Mouse (Mus musculus): ENCODE measurements around the gene Foxb2.

Foxb2 gene

DNA sequence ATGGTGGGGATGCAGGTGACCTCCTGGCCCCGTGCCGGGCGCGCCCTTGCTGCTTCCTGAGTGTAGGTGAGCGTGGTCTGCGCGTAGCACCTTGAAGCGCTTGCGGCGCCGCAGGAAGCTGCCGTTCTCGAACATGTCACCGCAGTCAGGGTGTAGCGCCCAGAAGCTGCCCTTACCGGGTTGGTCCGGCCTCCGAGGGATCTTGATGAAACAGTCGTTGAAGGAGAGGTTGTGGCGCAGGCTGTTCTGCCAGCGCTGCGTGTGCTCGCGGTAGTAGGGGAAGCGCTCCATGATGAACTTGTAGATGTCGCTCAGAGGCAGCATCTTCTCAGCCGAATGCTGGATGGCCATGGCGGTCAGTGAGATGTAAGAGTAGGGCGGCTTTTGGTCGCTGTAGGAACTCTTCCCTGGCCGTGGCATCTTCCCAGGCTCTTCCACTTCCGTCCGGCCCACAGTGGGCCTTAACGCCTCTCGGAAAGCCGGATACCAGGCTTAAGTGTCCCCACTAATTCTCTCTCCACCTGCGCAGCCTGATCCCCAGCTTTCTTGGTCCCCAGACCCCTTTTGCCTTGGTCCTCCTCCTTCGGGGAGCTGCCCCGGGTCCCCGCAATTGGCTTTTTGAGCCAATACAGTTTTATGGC, at the start of gene Foxb2:
TSS of gene Foxb2 (minus strand) at position 585 of the 641 bp plus-strand sequence.
- peak; percentile 45 for DNase-seq (ENCODE audit: low read depth, low spot score)

- DNase-seq (ENCODE audit: low read depth, low spot score): no peak
Measured at GRCm38 (mm10) chr19:16911507-16911906, 37.9 kb upstream of the Foxb2 start.

GRCm38 (mm10) chr19:16903106-16903505, 29.5 kb upstream of the Foxb2 start:
- DNase-seq (ENCODE audit: low read depth, low spot score): peak; percentile 50

DNA sequence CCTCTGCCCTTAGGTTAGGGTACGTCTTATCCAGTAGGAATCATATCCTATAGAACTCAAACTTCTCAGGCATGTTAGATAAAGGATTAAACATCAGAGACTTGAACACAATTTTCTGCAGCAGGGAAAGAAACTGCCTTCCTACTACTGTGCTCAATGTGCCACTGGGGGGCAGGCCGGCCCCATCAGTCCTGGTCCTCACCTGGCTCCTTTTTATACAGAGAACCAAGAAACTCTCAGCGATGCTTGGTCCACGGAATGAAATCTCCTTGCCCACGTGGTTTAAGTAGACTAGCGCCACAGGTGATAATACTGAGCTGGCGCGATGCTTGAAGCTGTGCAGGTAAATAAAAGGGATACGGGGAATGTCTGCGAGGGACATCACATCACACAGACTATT, 26.1 kb upstream of the Foxb2 start:
- peak; percentile 24 for DNase-seq (ENCODE audit: low read depth, low spot score)

DNA sequence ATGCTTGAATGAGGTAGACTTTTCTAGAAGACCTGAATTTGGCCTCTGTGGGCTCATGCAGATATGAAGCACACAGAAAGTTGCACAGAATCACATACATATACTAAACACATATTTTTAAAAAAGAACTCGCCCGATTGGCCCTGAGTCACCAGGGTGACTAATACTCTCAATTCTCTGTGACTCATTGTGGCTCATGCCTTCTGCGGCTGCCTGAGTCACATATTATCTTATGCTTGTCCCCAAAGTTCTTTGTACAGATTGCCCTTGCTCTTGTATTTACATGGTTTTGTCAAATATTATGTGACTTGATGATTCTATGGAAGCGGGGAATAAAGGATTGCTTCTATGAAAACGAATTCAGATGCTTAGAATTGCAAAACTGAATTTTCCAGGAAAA, 25.0 kb upstream of the Foxb2 start:
- no peak for DNase-seq (ENCODE audit: low read depth, low spot score)

DNA sequence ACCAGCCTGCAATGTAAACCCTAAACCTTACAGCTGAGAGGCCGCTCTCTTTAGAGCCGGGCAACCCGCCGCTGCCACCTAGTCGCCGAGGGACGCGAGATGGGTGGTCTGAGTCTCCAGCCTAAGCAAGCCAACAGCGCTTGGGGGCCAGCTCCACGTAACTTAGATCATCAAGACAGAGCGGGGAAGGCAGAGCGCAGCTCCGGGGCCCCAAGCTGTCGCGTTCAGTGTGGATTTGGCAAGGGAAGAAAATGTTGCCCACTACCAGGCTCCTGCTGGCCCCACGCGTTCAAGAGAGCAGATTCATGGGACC, 2.8 kb upstream of the Foxb2 start:
- no peak for DNase-seq (ENCODE audit: low read depth, low spot score)

DNA sequence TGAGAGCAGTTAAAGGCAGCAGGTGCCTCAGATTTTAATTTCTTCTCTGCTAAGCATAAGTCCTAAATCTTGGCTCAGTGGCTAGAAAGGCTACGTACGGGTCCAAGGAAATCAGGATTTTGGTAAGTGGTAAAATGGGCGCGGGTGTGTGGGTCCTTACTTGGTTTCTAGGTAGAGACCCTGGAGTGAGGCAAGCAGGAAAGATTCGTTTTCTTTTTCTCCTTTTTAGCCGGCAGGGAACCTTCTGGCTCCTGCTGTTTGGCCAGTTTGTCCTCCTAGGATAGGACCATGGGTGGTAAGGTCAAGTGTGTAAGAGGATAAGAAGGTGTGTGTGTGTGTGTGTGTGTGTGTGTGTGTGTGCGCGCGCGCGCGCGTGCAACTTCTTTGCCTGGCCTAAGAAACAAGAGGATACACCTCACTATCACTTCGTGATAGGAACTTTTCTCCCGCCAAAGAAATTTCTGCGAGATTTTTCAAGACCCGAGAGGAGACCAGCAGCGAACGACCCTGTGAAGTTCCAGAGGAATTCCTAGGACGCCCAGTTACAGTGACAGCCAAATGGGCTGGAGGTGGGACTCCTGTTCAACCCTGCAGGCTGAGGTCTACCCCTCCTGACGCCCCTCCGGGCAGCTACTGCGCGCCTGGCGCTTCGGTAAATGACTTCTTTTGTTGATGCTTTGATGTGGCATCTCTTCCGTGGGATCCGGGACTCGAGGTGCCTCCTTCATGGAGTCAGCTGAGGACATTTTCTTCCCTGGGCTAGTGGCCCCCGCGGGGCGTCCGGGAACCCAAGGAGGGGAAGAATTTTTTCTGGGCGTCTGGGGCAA, 2.2 kb upstream of the Foxb2 start:
- DNase-seq (ENCODE audit: low read depth, low spot score): peak; percentile 34

- peak; percentile 35 for DNase-seq (ENCODE audit: low read depth, low spot score)
Measured at GRCm38 (mm10) chr19:16874991-16875540, 1.5 kb upstream of the Foxb2 start.

DNA sequence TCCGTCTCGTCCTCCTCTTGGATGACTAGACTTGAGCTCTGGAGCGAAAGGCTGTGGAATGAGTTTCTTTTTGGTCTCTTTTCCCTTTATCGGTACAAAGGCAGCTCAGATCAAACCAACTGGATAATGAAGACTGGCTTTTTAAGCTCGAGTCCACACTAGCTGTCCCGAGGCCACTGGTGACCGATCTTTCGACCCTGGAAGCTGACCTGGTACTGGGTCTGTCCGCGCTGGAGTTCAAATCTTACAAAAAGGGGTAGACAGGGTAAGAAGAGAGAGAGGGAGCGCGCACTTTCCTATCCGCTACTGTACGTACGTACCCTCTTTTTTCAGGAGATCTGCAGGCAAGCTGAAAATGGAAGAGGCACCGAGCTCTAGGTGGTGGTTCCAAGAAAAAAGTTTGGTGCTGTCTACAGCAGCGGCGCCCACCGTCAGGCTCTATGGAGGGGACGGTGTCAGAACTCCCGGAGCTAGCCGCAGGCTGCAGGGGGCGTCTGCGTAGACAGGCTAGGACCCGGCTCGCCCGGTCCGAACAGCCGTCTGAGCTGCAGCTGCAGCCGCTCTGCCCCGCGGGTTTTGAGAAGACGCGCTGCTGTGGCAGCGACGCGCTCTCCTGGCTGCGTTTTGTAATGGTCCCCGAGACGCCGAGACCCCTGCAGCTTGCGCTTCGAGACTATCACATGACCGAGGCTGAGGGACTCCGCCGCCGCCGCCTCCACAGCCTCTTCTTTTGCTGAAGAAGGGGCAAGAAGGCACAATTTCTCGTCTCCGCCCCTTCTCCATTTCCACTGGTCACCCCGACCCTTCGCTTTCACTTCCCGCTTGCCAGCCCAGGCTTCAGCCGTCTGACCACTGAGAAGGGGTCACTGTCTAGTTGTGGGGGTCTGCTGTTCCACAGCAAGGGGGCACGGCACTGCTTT, 597 bp upstream of the Foxb2 start:
- peak; percentile 50 for DNase-seq (ENCODE audit: low read depth, low spot score)

DNA sequence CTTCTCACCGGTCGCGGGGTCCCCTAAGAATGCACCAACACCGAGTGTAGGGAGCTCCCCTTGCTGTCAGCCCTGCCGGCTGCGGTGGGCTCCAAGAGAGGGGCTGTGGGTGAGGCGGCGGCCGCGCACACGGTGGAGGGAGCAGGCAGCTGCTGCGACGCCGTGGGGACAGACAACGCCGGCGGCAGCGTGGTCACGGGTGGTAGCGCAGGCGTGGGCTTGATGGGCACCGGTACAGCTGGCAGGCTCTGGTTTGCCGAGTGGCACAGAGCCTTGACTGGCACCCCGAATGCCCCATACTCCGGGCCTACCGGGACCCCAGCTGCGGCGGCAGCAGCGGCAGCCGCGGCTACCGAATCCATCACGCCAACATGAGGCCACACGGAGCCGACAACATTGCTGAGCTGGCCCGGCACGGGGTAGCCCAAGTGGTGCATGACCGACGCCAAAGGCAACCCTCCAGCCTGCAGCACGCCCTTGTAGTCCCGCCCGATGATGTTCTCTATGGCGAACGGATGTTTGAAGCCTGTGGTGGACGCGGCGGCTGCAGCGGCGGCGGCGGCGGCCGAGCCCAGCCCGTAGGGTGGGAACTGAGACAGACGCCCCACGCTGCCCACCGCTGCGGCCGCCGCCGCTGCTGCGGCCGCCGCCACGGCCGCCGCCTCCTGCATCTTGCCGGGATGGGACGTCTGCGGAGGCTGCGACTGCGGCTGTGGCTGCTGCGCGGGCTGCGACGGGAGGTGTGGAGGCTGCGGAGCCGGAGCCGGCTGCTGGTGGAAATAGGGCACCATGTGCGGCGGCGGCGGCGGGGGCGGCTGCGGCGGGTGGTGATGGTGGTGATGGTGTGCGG, 1.0 kb downstream of the Foxb2 start:
- DNase-seq (ENCODE audit: low read depth, low spot score): peak; percentile 47

DNA sequence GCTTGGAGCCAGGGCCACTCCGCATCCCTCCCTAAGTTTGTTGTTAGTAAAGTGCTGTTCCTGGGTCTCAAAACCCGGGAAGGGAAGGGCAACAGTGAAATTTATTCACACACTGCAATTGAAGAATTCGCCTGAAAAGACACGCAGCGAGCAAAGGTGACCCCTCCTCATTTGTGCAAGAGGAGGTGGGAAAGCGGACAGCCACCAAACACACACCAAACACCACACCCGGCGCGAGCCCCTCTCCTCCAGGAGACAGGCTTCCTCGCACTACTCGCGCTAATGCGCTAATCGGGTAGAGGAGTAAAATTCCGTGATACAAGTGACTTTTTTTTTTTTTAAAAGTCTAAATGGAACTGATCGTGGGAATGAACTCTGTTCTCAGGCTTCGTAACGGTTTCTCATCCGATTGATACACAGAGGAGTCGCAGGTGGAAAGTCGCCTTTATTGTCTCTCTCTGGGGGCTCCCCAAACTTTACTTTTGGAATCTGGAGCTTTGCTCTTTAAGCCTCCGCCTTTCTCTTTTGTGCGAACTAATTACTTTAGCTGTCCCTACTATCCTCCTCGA, 2.3 kb downstream of the Foxb2 start:
- DNase-seq (ENCODE audit: low read depth, low spot score): peak; percentile 49

DNA sequence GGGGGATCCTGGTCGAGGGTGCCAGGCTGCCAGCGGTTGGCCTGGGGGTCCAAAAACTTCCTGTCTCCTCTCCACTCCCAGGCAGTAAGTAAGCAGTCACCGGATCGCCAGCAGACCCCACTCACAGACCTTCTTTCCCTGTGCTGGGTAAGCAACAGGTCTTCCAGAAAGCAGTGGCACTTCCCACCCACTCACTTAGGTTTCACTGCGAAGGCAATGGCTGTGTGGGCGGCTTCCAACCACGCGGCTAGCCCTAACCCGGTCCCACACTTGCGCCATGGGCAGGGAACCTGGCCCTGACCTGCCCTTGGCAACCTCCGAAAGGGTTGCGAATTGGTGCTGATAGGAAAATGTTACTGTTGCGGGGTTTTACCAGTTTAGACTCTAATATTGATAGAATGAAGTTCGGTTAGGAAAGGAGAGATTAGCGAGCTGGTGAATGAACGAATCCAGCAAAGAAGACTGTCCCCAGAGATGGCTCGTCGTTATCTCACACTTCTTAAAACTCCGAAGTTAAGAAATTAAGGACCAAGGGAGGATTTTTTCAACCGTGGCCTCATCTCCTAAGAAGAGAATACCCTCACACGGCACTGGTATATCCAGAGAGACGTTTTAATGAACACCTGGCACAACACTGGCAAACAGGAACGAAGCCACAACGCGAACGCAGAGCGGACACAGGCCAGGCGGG, 3.0 kb downstream of the Foxb2 start:
- peak; percentile 36 for DNase-seq (ENCODE audit: low read depth, low spot score)

DNA sequence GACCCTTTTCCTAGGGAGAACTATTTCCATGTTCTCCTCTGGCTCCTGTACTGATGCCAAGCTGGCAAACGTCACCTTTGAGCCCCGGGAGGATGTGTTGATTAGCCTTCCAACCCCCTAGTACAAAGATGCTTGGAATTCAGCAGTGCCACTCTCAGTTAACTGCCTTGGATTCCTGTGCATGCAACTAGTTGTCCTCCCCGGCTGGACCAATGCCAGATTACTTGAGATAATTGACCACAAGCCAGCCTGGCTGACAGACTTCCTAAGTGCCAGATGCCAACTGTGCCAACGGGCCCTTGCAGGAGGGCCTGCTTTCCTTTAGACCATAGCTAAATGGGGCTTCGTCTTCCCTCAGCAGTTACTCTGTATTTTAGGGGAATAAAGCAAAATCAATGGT, 5.1 kb downstream of the Foxb2 start:
- no peak for DNase-seq (ENCODE audit: low read depth, low spot score)

DNA sequence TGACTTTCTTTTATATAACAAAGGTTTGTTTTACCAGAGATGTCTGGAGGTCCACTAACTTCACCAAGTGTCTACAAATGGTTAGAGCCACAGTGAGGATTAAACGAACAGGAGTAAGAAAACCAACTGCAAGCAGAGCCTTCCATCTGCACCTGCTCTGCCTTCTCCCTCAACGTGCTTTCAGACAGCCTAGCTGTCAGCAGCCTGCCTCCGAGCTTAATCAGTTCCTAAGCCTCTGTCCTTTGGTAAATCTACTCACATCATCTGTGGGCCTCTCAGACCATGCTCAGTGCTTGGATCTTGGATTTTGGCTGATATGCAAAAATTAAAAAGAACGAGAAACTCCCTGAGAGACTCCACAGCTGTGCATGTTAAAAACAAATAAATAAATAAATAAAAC, 15.0 kb downstream of the Foxb2 start:
- no peak for DNase-seq (ENCODE audit: low read depth, low spot score)

DNA sequence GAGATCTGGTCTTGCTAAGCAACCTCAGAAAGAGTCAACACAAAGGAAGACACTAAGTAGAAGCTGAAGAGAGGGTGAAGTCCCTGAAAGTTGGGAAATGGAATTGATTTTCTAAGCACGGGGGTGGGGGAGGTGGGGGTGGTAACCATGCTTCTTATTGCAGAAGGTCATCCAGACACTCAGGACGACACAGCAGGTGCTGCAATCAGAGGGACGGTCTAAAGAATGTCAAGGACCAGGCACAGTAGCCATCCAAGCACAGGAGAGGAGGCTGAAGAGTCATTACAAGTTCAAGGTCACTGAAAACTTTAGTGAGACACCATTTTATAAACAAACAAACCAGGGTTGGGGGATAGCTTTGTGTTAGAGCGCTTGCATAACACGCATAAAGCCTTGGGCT, 16.9 kb downstream of the Foxb2 start:
- DNase-seq (ENCODE audit: low read depth, low spot score): peak; percentile 70

- peak; percentile 94 for DNase-seq (ENCODE audit: low read depth, low spot score)
Measured at GRCm38 (mm10) chr19:16844091-16844490, 29.5 kb downstream of the Foxb2 start.

DNA sequence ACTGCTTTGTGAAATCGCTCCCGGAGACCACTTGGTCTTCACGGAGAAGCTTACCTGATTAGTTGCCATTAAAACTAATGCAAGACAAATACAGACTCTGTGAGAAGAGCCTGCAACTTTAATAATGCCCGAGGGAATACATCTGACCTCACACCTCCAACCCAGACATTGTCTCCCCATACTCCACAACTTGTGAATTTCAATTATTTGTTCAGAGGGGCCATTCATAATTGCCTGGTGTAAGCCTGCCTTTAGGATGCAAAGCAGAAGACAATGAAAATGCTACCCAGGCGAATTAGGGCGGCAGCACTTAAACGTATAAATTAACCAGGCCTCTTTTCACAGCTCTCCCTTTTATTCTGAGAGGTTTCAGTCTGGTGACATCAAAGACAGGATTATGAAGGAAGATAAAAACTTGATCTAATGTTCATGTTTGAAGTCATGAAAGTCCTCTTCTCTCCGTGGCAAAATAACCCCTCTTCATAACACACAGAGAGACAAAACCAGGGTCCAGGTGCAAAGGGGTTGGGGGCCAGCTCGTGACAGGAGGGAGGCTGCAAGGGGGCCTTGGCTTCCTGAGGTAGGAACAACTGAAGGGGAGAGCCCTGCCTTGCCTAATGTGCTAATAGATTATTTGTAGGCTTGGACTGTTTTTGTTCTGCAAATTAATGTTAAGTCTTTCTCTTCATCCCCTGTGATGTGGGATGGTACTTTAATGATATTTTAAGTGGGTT, 31.9 kb downstream of the Foxb2 start:
- DNase-seq (ENCODE audit: low read depth, low spot score): no peak

DNA sequence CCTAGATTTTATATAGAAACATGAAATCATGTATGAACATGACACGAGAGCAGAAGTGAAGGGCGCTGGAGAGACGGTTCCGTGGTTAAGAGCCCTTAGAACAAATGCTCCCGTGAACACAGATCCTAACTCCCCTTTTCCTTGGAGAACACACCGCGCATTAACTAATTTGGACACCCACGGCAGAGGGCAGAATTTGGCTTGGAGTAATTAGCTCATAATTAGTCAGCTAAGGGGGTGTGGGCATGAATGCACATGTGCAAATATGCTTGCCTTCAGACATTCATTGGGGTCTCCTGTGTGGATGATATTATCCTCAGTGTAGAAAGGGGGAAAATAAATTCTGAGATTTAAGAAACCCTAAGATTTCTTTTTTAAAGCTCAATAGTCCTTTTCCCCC, 32.6 kb downstream of the Foxb2 start:
- DNase-seq (ENCODE audit: low read depth, low spot score): no peak

- no peak for DNase-seq (ENCODE audit: low read depth, low spot score)
Measured at GRCm38 (mm10) chr19:16827657-16828056, 45.9 kb downstream of the Foxb2 start.
